Mouse (Mus musculus) heart, embryonic 14.5 days (tissue): ENCODE results near the gene AC153137.1. TPM values are rescaled to one million over a fixed set of nuclear protein-coding genes. Genes with fewer than 3 reads are reported as not detected.

Experiments
- ATAC-seq: fragments of 200-750 bp; cut with Nextera tagmentation; 2 replicates; pipeline ENCODE4 v1.8.0; 2017; ENCODE audit warnings: low read depth, moderate TSS enrichment; ENCODE audit not compliant: insufficient number of reproducible peaks, insufficient read depth, low FRiP score
- H3K27ac ChIP-seq, 2 experiments: fragments of 200-500 bp in 1 of 2; fragments of 300-500 bp in 1 of 2; sonication (generic) in 1 of 2; replicated peaks in 1 of 2; 2 replicates each; pipeline ENCODE4 v1.5.1; 2012 to 2014; ENCODE audit warnings: low read depth in 2 of 2, low read length in 2 of 2, control low read depth in 1 of 2, mild to moderate bottlenecking in 1 of 2, mixed read lengths in 1 of 2; ENCODE audit not compliant: control insufficient read depth in 1 of 2, insufficient read depth in 1 of 2
- H3K27me3 ChIP-seq: fragments of 300-500 bp; sonication (generic); 2 replicates; pipeline ENCODE4 v1.6.1; 2014; ENCODE audit warnings: mild to moderate bottlenecking, low read length, control low read depth; ENCODE audit not compliant: control insufficient read depth, insufficient read depth
- H3K36me3 ChIP-seq: fragments of 300-500 bp; sonication (generic); 2 replicates; pipeline ENCODE4 v1.6.1; 2014; ENCODE audit warnings: mild to moderate bottlenecking, control low read depth, low read length, mixed read lengths; ENCODE audit not compliant: control insufficient read depth, insufficient read depth
- H3K4me1 ChIP-seq, 2 experiments: fragments of 200-500 bp in 1 of 2; fragments of 300-500 bp in 1 of 2; sonication (generic) in 1 of 2; 2 replicates each; pipeline ENCODE4 v1.6.1; 2012 to 2014; ENCODE audit warnings: low read length in 2 of 2, control low read depth in 1 of 2, mixed read lengths in 1 of 2; ENCODE audit not compliant: control insufficient read depth in 2 of 2, insufficient read depth in 2 of 2
- H3K4me2 ChIP-seq: fragments of 300-500 bp; sonication (generic); 2 replicates; pipeline ENCODE4 v1.6.1; 2014; ENCODE audit warnings: mild to moderate bottlenecking, low read length
- H3K4me3 ChIP-seq, 2 experiments: fragments of 200-500 bp in 1 of 2; fragments of 300-500 bp in 1 of 2; sonication (generic) in 1 of 2; 2 replicates each; pipeline ENCODE4 v1.5.1; 2012 to 2014; ENCODE audit warnings: low read length in 2 of 2, mild to moderate bottlenecking in 2 of 2, control low read depth in 1 of 2, low read depth in 1 of 2, moderate library complexity in 1 of 2; ENCODE audit not compliant: control insufficient read depth in 1 of 2, insufficient read depth in 1 of 2
- H3K9ac ChIP-seq: fragments of 300-500 bp; sonication (generic); 2 replicates; pipeline ENCODE4 v1.6.1; 2014; ENCODE audit warnings: mild to moderate bottlenecking, low read length
- H3K9me3 ChIP-seq: fragments of 300-500 bp; sonication (generic); 2 replicates; pipeline ENCODE4 v1.6.1; 2016; ENCODE audit warnings: low read length, control low read depth; ENCODE audit not compliant: control insufficient read depth
- WGBS: fragments of 180-500 bp; shearing (Covaris S2); extraction: QIAGEN DNeasy Blood & Tissue Kit; methylation state at CpG from one replicate; pipeline ENCODE4 v1.1.7; 2014; 5-methylcytosine and 5-hydroxymethylcytosine counted together
- polyA plus RNA-seq: library from polyadenylated mRNA; unstranded; fragments of >200 nt; fragmentation: Nextera tagmentation; extraction: Ambion mirVana; gene quantifications from 2 replicates; pipeline ENCODE4 v1.2.1, GENCODE M21; 2014

AC153137.1 gene
- polyA plus RNA-seq, 1 experiment from 2014 or later: not detected

DNA sequence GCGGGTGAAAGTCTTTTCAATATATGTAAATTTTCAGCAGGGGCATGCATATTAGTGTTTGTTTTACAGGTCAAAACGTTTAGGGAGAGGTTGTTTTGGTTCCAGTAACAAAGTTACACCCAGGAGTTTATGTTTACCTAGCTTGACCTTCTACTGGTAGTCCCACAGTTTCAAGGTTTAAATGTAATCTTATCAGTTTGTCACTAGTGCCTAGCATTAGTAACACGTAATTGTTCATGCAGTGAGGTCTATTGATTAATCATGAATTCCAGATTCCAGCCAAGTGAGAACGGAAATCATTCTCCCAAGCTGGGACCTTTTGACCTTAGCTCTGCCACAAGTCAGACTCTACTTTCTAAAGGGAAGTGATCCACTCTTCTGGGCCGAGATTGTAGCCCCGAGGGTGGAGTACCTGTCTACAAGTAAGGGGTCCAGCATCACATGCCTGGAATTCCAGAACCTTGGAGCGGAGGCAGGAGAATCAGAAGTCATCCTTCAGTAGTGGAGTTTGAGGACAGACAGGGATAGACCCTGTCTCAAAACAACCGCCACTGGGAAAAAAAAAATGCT, 40.3 kb downstream of the AC153137.1 start:
- no peak for ATAC-seq
- WGBS: 40% methylated on average over 8 of the region's 8 CpGs

DNA sequence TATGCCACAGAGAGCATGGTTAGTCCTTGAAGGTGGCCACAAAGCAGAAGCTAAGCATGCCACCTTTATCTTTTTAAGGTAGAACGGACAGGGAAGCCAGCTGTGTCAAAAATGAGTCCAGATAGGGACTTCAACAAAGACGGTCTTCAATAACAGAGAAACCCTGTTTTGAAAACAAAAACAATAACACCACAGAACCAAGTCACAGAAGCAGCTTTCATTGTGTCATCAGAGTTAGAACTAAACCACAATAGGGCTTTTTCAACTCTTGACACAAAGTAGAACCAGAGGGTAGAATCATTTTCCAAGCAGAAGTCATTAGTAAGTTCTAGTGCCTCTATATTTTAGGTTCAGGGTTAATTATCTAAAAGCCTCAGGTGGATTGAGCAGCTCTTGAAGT, 41.3 kb downstream of the AC153137.1 start:
- no peak overlapping the region for H3K4me3 ChIP-seq
- 73% methylated on average over 2 of the region's 2 CpGs for WGBS
- no peaks in the 10 kb centered on the region for H3K9me3 ChIP-seq
- H3K27me3 ChIP-seq: no peaks in the 10 kb centered on the region
- ATAC-seq: no peak
- H3K9ac ChIP-seq: no peak overlapping the region
- H3K4me2 ChIP-seq: no peak overlapping the region
- no peak overlapping the region for H3K27ac ChIP-seq
- H3K4me1 ChIP-seq: peaks cover 0 to 4% of the 10 kb centered on the region in 2 experiments; a peak in 1 of 4 replicates
- peaks cover 8% of the 10 kb centered on the region for H3K36me3 ChIP-seq

More for the DNA sequence above, 40.3 kb downstream of the AC153137.1 start:
- Histone ChIP-seq H3K9me3 (no peaks in the 10 kb centered on the region), H3K27ac (no peak overlapping the region), H3K4me3 (no peak overlapping the region), H3K9ac (no peak overlapping the region), H3K4me1 (peaks cover 0 to 4% of the 10 kb centered on the region in 2 experiments; a peak in 1 of 4 replicates), H3K36me3 (peaks cover 8% of the 10 kb centered on the region), H3K27me3 (no peaks in the 10 kb centered on the region), H3K4me2 (no peak overlapping the region)

GRCm38 (mm10) chr1:30930823-30931222, 46.9 kb downstream of the AC153137.1 start:
- WGBS: 59% methylated on average over 2 of the region's 2 CpGs

GRCm38 (mm10) chr1:30930194-30930593, 47.6 kb downstream of the AC153137.1 start:
- H3K36me3 ChIP-seq: no peaks in the 10 kb centered on the region
- H3K4me2 ChIP-seq: no peak overlapping the region
- no peak overlapping the region for H3K4me3 ChIP-seq
- no peak overlapping the region for H3K9ac ChIP-seq
- H3K4me1 ChIP-seq: no peaks in the 10 kb centered on the region
- no peak for ATAC-seq
- H3K9me3 ChIP-seq: no peaks in the 10 kb centered on the region
- H3K27me3 ChIP-seq: no peaks in the 10 kb centered on the region
- H3K27ac ChIP-seq: no peak overlapping the region
- WGBS: 86% methylated on average over 2 of the region's 2 CpGs

More at GRCm38 (mm10) chr1:30930823-30931222, 46.9 kb downstream of the AC153137.1 start:
- H3K27ac ChIP-seq: no peak overlapping the region
- ATAC-seq: no peak
- H3K9me3 ChIP-seq: no peaks in the 10 kb centered on the region
- no peak overlapping the region for H3K9ac ChIP-seq
- H3K36me3 ChIP-seq: no peaks in the 10 kb centered on the region
- H3K4me1 ChIP-seq: no peaks in the 10 kb centered on the region
- no peak overlapping the region for H3K4me3 ChIP-seq
- H3K27me3 ChIP-seq: no peaks in the 10 kb centered on the region
- no peak overlapping the region for H3K4me2 ChIP-seq

Other genes with a start within 250 kb of the AC153137.1 start
- gene Phf3, start 104.0 kb downstream of the AC153137.1 start, polyA plus RNA-seq: 37.8 and 41.9 TPM in 2 replicates
- not detected in 2 replicates for gene Lgsn, start 198.4 kb upstream of the AC153137.1 start, polyA plus RNA-seq
- not detected in 2 replicates for gene 4931428L18Rik, start 244.7 kb upstream of the AC153137.1 start, polyA plus RNA-seq
- gene Pih1d3, start 244.9 kb upstream of the AC153137.1 start, polyA plus RNA-seq: not detected in 2 replicates